In genomic region chr5:135607581-135607980, GRCm38 (mm10) we compare ENCODE assay signal across 13 mouse cellular contexts. TPM values are rescaled to one million over a fixed set of nuclear protein-coding genes. Genes with fewer than 3 reads are reported as not detected.
"Had no signal": no experiment of that assay in that cellular context is flagged by ENCODE, and none has a peak within 500 bp of the region (broad histone marks: within the 10 kb centered on the region; RNA-seq: fewer than 3 reads in every experiment).

No protein-coding gene starts in this region.

- DNase-seq: retina, postnatal 1 day; right cerebral cortex, adult 18-20 months; right cerebral cortex, postnatal 14 days; right cerebral cortex, postnatal 25 days; right cerebral cortex, postnatal 4 days; spleen, adult 18-20 months; thymus, adult 18-20 months; thymus, adult 2 months; thymus, postnatal 14 days; thymus, postnatal 25 days; thymus, postnatal 36 days; thymus, postnatal 4 days had no signal

RNA-seq across cellular contexts. Expression of gene Ccl24, which starts 34.7 kb away (rescaled TPM):
- total RNA-seq: neutrophil, adult 5-6 weeks had no signal

RNA-seq across cellular contexts. Expression of gene Ccl26, which starts 44.2 kb away (rescaled TPM):
- total RNA-seq: neutrophil, adult 5-6 weeks had no signal
